In genomic region chr2:167925841-167926800, GRCm38 (mm10) we compare ENCODE assay signal across 8 mouse cellular contexts. TPM values are rescaled to one million over a fixed set of nuclear protein-coding genes. Genes with fewer than 3 reads are reported as not detected.
DNase-seq lines count a peak whose midpoint lies in the region; ATAC-seq and TF ChIP-seq lines count a peak whose summit lies in the region.

No protein-coding gene starts in this region.

- no peak for ATAC-seq in heart, embryonic 13.5 days (ENCODE audit: extremely low read depth, insufficient number of reproducible peaks, low FRiP score, low TSS enrichment)
- no peak for ATAC-seq in neural tube, embryonic 12.5 days (ENCODE audit: low FRiP score, low read depth)
- ATAC-seq in liver, embryonic 14.5 days (ENCODE audit: insufficient read depth), result no peak
- no peak for ATAC-seq in stomach, postnatal 0 days (ENCODE audit: low FRiP score, low TSS enrichment)

- whole genome bisulfite sequencing in heart, embryonic 13.5 days, result 69% methylated on average over 11 of the region's 11 CpGs
- WGBS in neural tube, embryonic 12.5 days, result 85% methylated on average over 11 of the region's 11 CpGs
- 51% methylated on average over 11 of the region's 11 CpGs for WGBS in liver, embryonic 14.5 days (ENCODE audit: insufficient replicate concordance)
- WGBS in stomach, postnatal 0 days, result 87% methylated on average over 11 of the region's 11 CpGs

- no peaks in the 10 kb centered on the region for H3K36me3 ChIP-seq in heart, embryonic 13.5 days
- no peaks in the 10 kb centered on the region for H3K36me3 ChIP-seq in neural tube, embryonic 12.5 days
- H3K36me3 ChIP-seq in liver, embryonic 14.5 days (replicated peaks; ENCODE audit: control insufficient read depth, insufficient read depth, low read depth), result no peaks in the 10 kb centered on the region
- H3K36me3 ChIP-seq in stomach, postnatal 0 days (ENCODE audit: control insufficient read depth, insufficient read depth, low read length), result no peaks in the 10 kb centered on the region

- no peak for DNase-seq in heart, postnatal 36 days
- no peak for DNase-seq in neural tube, embryonic 10.5 days (ENCODE audit: extremely low spot score, low spot score)
- DNase-seq in liver, embryonic 14.5 days (ENCODE audit: low read depth in 3 of 3, low spot score in 3 of 3), result no peak
- no peak for DNase-seq in stomach, postnatal 0 days (ENCODE audit: low spot score)
- no peak for DNase-seq in adrenal gland, adult 8-10 months
- DNase-seq in kidney, adult 11 months, result no peak

- H3K4me3 ChIP-seq in heart, embryonic 13.5 days, result no peak overlapping the region; the same call in 1 of the 2 replicates
- no peak overlapping the region for H3K4me3 ChIP-seq in neural tube, embryonic 12.5 days
- no peak overlapping the region for H3K4me3 ChIP-seq in liver, embryonic 14.5 days (ENCODE audit: insufficient read depth in 1 of 2, low read depth in 2 of 2, low read length in 2 of 2)
- no peak overlapping the region for H3K4me3 ChIP-seq in stomach, postnatal 0 days (ENCODE audit: low read depth, low read length)

- H3K4me2 ChIP-seq in heart, embryonic 13.5 days, result peak overlapping the region; percentile 81
- H3K4me2 ChIP-seq in neural tube, embryonic 12.5 days (replicated peaks), result peak overlapping the region; percentile 83; the same call in 1 of the 2 replicates
- H3K4me2 ChIP-seq in liver, embryonic 14.5 days (ENCODE audit: low read depth), result peak overlapping the region; percentile 57
- no peak overlapping the region for H3K4me2 ChIP-seq in stomach, postnatal 0 days (replicated peaks; ENCODE audit: low read depth)

- no peak overlapping the region for H3K9ac ChIP-seq in heart, embryonic 13.5 days
- H3K9ac ChIP-seq in neural tube, embryonic 12.5 days, result no peak overlapping the region
- H3K9ac ChIP-seq in liver, embryonic 14.5 days (replicated peaks), result no peak overlapping the region
- no peak overlapping the region for H3K9ac ChIP-seq in stomach, postnatal 0 days (ENCODE audit: low read length)

- no peak for TF ChIP-seq EP300 in liver, embryonic 14.5 days (IDR thresholded peaks at IDR 0.05; ENCODE audit: low read depth)
- no peak for TF ChIP-seq EP300 in stomach, postnatal 0 days (optimal IDR thresholded peaks at IDR 0.05)

- intact Hi-C loops in heart, postnatal 36 days (cut with DNase I), result no loop called here

- no peak for TF ChIP-seq CTCF in liver, embryonic 14.5 days (IDR thresholded peaks at IDR 0.05; ENCODE audit: low read depth)
- TF ChIP-seq CTCF in stomach, postnatal 0 days (IDR thresholded peaks at IDR 0.05; ENCODE audit: low read depth), result no peak

- H3K9me3 ChIP-seq in heart, embryonic 13.5 days, result no peaks in the 10 kb centered on the region
- H3K9me3 ChIP-seq in neural tube, embryonic 12.5 days, result no peaks in the 10 kb centered on the region
- H3K9me3 ChIP-seq in liver, embryonic 14.5 days (ENCODE audit: control insufficient read depth, low read length), result no peaks in the 10 kb centered on the region
- H3K9me3 ChIP-seq in stomach, postnatal 0 days (ENCODE audit: control insufficient read depth, low read length), result no peaks in the 10 kb centered on the region

- peaks cover 18% of the 10 kb centered on the region for H3K4me1 ChIP-seq in heart, embryonic 13.5 days
- peaks cover 6% of the 10 kb centered on the region for H3K4me1 ChIP-seq in neural tube, embryonic 12.5 days
- H3K4me1 ChIP-seq in liver, embryonic 14.5 days (replicated peaks; ENCODE audit: control insufficient read depth in 2 of 2, insufficient read depth in 2 of 2, low read length in 1 of 2), result peaks cover 0 to 4% of the 10 kb centered on the region in 2 experiments; a peak in 2 of 4 replicates
- H3K4me1 ChIP-seq in stomach, postnatal 0 days (replicated peaks; ENCODE audit: control insufficient read depth, insufficient read depth), result no peaks in the 10 kb centered on the region

- peak overlapping the region; percentile 85; the same call in 1 of the 2 replicates for H3K27ac ChIP-seq in heart, embryonic 13.5 days (replicated peaks)
- no peak overlapping the region for H3K27ac ChIP-seq in neural tube, embryonic 12.5 days
- no peak overlapping the region for H3K27ac ChIP-seq in liver, embryonic 14.5 days
- peak overlapping the region; percentile 88; the same call in 1 of the 2 replicates for H3K27ac ChIP-seq in stomach, postnatal 0 days (replicated peaks)

- H3K27me3 ChIP-seq in heart, embryonic 13.5 days (replicated peaks), result no peaks in the 10 kb centered on the region
- H3K27me3 ChIP-seq in neural tube, embryonic 12.5 days (replicated peaks), result no peaks in the 10 kb centered on the region
- no peaks in the 10 kb centered on the region for H3K27me3 ChIP-seq in liver, embryonic 14.5 days (ENCODE audit: control insufficient read depth, insufficient read depth, low read length)
- H3K27me3 ChIP-seq in stomach, postnatal 0 days (ENCODE audit: control insufficient read depth, insufficient read depth, low read length), result no peaks in the 10 kb centered on the region

RNA-seq across cellular contexts. Expression of gene Ptpn1, which starts 5.7 kb away (rescaled TPM):
- 42.1 and 47.2 TPM in 2 replicates for polyA plus RNA-seq in heart, embryonic 13.5 days (2015; fragmentation: Nextera tagmentation; extraction: Ambion mirVana)
- 10 to 100 TPM; 19.5 to 22.3 TPM for total RNA-seq in heart, postnatal 36 days (2021)
- 118 and 130 TPM in 2 replicates for polyA plus RNA-seq in neural tube, embryonic 12.5 days (2016; fragmentation: Nextera tagmentation; extraction: Ambion mirVana)
- 8.6 and 10.0 TPM in 2 replicates for polyA plus RNA-seq in liver, embryonic 14.5 days (2012; rRNA removed)
- 24.3 and 26.3 TPM in 2 replicates for polyA plus RNA-seq in liver, embryonic 14.5 days (2014; fragmentation: Nextera tagmentation; extraction: Ambion mirVana)
- polyA plus RNA-seq in stomach, postnatal 0 days (2015; fragmentation: Nextera tagmentation; extraction: Ambion mirVana), result 51.1 and 51.3 TPM in 2 replicates
- total RNA-seq in adrenal gland, adult 8-10 months (2022), result 10 to 100 TPM; 56.1 to 70.3 (median 60.7) TPM

Comparison
In these comparisons a context has a peak if more than half of its experiments do, and no peak if none do; other contexts are left out.
1. H3K27ac ChIP-seq: peak in heart, embryonic 13.5 days (single experiment) and stomach, postnatal 0 days (single experiment); none in neural tube, embryonic 12.5 days (single experiment) and liver, embryonic 14.5 days (single experiment).